Mouse (Mus musculus) ES-Bruce4 (cell line): ENCODE measurements at regions not wholly inside any gene's neighbourhood (a gene's known extent, or its start where the extent isn't known, plus 50 kb on each side); places are given as distances from the start of the nearest gene placed in this dataset.
A peak's percentile ranks its signal among the peaks of the same experiment; 100 is the strongest.

Source experiments
- H3K27ac ChIP-seq: 2 replicates; pipeline ENCODE4 v1.5.1; 2012; ENCODE audit warnings: low read length, inconsistent platforms; ENCODE audit not compliant: insufficient read depth
- H3K27me3 ChIP-seq: 2 replicates; pipeline ENCODE4 v1.6.1; 2012; ENCODE audit warnings: mild to moderate bottlenecking, low read length, inconsistent platforms; ENCODE audit not compliant: control insufficient read depth, poor library complexity, insufficient read depth, severe bottlenecking
- H3K36me3 ChIP-seq: 2 replicates; pipeline ENCODE4 v1.6.1; 2012; ENCODE audit warnings: inconsistent platforms, mild to moderate bottlenecking, low read length, moderate library complexity; ENCODE audit not compliant: control insufficient read depth, poor library complexity, insufficient read depth, severe bottlenecking
- H3K4me1 ChIP-seq: one replicate; pipeline ENCODE4 v1.8.1; 2011; ENCODE audit warnings: low read length; ENCODE audit not compliant: control insufficient read depth, insufficient read depth
- H3K4me3 ChIP-seq: 2 replicates; pipeline ENCODE4 v1.5.1; 2011; ENCODE audit warnings: low read depth, mild to moderate bottlenecking, low read length
- H3K9ac ChIP-seq: 2 replicates; pipeline ENCODE4 v1.6.1; 2012; ENCODE audit warnings: low read depth, mild to moderate bottlenecking, inconsistent platforms; ENCODE audit not compliant: poor library complexity, severe bottlenecking
- H3K9me3 ChIP-seq: replicated peaks from 2 replicates; pipeline ENCODE4 v1.6.1; 2012; ENCODE audit warnings: mild to moderate bottlenecking, low read length, inconsistent platforms; ENCODE audit not compliant: control insufficient read depth, poor library complexity, insufficient read depth, severe bottlenecking
- CTCF ChIP-seq: IDR thresholded peaks from one replicate; pipeline ENCODE4 v1.8.1; 2011; ENCODE audit warnings: low read depth, low read length
- EP300 ChIP-seq: IDR thresholded peaks from 2 replicates; pipeline ENCODE4 v1.6.1; 2011; ENCODE audit warnings: low read depth, low read length; ENCODE audit not compliant: insufficient read depth
- POLR2A ChIP-seq: IDR thresholded peaks from one replicate; pipeline ENCODE4 v1.8.1; 2011; ENCODE audit warnings: low read length; ENCODE audit not compliant: insufficient read depth

- H3K9ac ChIP-seq: no peak overlapping the region
- H3K27me3 ChIP-seq: no peaks in the 10 kb centered on the region
- no peaks in the 10 kb centered on the region for H3K4me1 ChIP-seq
These were observed 118.5 kb downstream of the Phlda1 start for GRCm38 (mm10) chr10:111624624-111625023.

GRCm38 (mm10) chr10:111625573-111625972 lies 119.5 kb downstream of the Phlda1 start:
- Histone ChIP-seq H3K27ac (no peak overlapping the region), H3K9me3 (no peaks in the 10 kb centered on the region), H3K4me3 (no peak overlapping the region), H3K27me3 (no peaks in the 10 kb centered on the region), H3K36me3 (no peaks in the 10 kb centered on the region), H3K4me1 (no peaks in the 10 kb centered on the region), H3K9ac (no peak overlapping the region)
- no peak for TF ChIP-seq POLR2A
- no peak for TF ChIP-seq EP300
- no peak for TF ChIP-seq CTCF

More at GRCm38 (mm10) chr10:111624624-111625023, 118.5 kb downstream of the Phlda1 start:
- Histone ChIP-seq H3K27ac (no peak overlapping the region), H3K9me3 (no peaks in the 10 kb centered on the region), H3K4me3 (no peak overlapping the region), H3K36me3 (no peaks in the 10 kb centered on the region)
- TF ChIP-seq EP300 (no peak), POLR2A (no peak), CTCF (no peak)

GRCm38 (mm10) chr10:111626009-111626408 lies 119.9 kb downstream of the Phlda1 start:
- H3K27me3 ChIP-seq: no peaks in the 10 kb centered on the region
- H3K27ac ChIP-seq: no peak overlapping the region

GRCm38 (mm10) chr10:111636283-111636682 lies 130.2 kb downstream of the Phlda1 start:
- Histone ChIP-seq H3K4me1 (no peaks in the 10 kb centered on the region), H3K36me3 (no peaks in the 10 kb centered on the region), H3K27ac (no peak overlapping the region), H3K4me3 (no peak overlapping the region), H3K27me3 (no peaks in the 10 kb centered on the region; the same call in 1 of the 2 replicates), H3K9ac (no peak overlapping the region), H3K9me3 (no peaks in the 10 kb centered on the region)
- TF ChIP-seq EP300 (no peak), CTCF (peak; percentile 59)

More at GRCm38 (mm10) chr10:111626009-111626408, 119.9 kb downstream of the Phlda1 start:
- TF ChIP-seq CTCF (no peak), EP300 (no peak), POLR2A (no peak)
- Histone ChIP-seq H3K36me3 (no peaks in the 10 kb centered on the region), H3K9ac (no peak overlapping the region), H3K4me3 (no peak overlapping the region), H3K9me3 (no peaks in the 10 kb centered on the region), H3K4me1 (no peaks in the 10 kb centered on the region)

- Histone ChIP-seq H3K4me1 (no peaks in the 10 kb centered on the region), H3K4me3 (no peak overlapping the region), H3K27me3 (no peaks in the 10 kb centered on the region; the same call in 1 of the 2 replicates), H3K9me3 (no peaks in the 10 kb centered on the region), H3K36me3 (no peaks in the 10 kb centered on the region), H3K27ac (no peak overlapping the region), H3K9ac (no peak overlapping the region)
- TF ChIP-seq CTCF (no peak), POLR2A (no peak), EP300 (no peak)
These were observed 131.1 kb downstream of the Phlda1 start for GRCm38 (mm10) chr10:111637084-111637735.

- Histone ChIP-seq H3K4me1 (no peaks in the 10 kb centered on the region), H3K9ac (no peak overlapping the region), H3K9me3 (no peaks in the 10 kb centered on the region), H3K27ac (no peak overlapping the region), H3K4me3 (no peak overlapping the region), H3K27me3 (no peaks in the 10 kb centered on the region; the same call in 1 of the 2 replicates), H3K36me3 (no peaks in the 10 kb centered on the region)
- no peak for TF ChIP-seq CTCF
- no peak for TF ChIP-seq EP300
- no peak for TF ChIP-seq POLR2A
These were observed 133.8 kb downstream of the Phlda1 start for GRCm38 (mm10) chr10:111639866-111640265.
